Mouse (Mus musculus): ENCODE measurements around the gene Sac3d1. TPM values are rescaled to one million over a fixed set of nuclear protein-coding genes. Genes with fewer than 3 reads are reported as not detected.

Gene Sac3d1
- total and polyA plus RNA-seq, 3 experiments = 44.4 to 49.3 TPM; not detected in 1

DNA sequence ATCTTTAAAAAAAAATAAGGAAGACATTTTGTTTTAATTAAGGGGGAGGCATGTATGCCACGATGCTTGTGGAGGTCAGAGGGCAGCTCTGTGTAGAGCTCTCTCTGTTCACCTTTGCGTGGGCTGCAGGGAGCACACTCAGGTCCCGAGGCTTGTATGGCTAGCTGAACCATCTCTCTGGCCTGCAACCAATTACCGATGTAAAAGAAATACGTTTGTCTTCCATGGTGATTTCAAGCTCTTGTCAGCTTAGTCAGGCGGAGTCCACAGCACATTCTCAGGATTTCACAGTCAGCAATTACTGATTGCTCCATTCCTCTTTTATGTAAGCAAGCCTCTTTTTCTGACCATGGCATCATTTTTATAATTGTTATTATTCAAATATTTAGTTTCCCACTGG, 17.3 kb downstream of the Sac3d1 start:
- no peak for DNase-seq (ENCODE audit: low read depth, low spot score)
- H3K79me2 ChIP-seq (ENCODE audit: control insufficient read depth, insufficient read depth, low read length, poor library complexity) = no peaks in the 10 kb centered on the region
- no peaks in the 10 kb centered on the region for H3K27me3 ChIP-seq (ENCODE audit: control insufficient read depth in 1 of 2, insufficient read depth in 2 of 2, low read length in 2 of 2)
- no peak overlapping the region for H3K9ac ChIP-seq (ENCODE audit: control insufficient read depth, low read depth, low read length, poor library complexity, severe bottlenecking)
- peaks cover 28 to 43% of the 10 kb centered on the region in 2 experiments for H3K4me1 ChIP-seq (ENCODE audit: control insufficient read depth in 1 of 2, insufficient read depth in 2 of 2, low read length in 2 of 2)
- no peaks in the 10 kb centered on the region for H3K9me3 ChIP-seq (replicated peaks; ENCODE audit: insufficient read depth, low read length)
- no peak overlapping the region for H3K27ac ChIP-seq (ENCODE audit: control insufficient read depth, low read depth, low read length)
- H3K4me3 ChIP-seq (ENCODE audit: control insufficient read depth in 1 of 2, insufficient read depth in 1 of 2, low read depth in 2 of 2, low read length in 2 of 2) = no peak overlapping the region
- TF ChIP-seq NRF1 (IDR thresholded peaks at IDR 0.05; ENCODE audit: insufficient read depth, low read depth, low read length, poor library complexity, severe bottlenecking) = no peak
- no peak for TF ChIP-seq ELF1 (IDR thresholded peaks at IDR 0.05; ENCODE audit: low read depth, low read length)
- TF ChIP-seq GATA1 (IDR thresholded peaks at IDR 0.05; ENCODE audit: low read depth, low read length) = no peak
- no peak for TF ChIP-seq ZC3H11A (IDR thresholded peaks at IDR 0.05; ENCODE audit: low read depth, low read length)
- TF ChIP-seq MAX (IDR thresholded peaks at IDR 0.05; ENCODE audit: low read length) = no peak
- no peak for TF ChIP-seq CHD1 (IDR thresholded peaks at IDR 0.05; ENCODE audit: low read depth, low read length)
- no peak for TF ChIP-seq TAL1 (IDR thresholded peaks at IDR 0.05; ENCODE audit: low read length)
- H3K36me3 ChIP-seq (ENCODE audit: control insufficient read depth in 1 of 2, insufficient read depth in 2 of 2, low read length in 2 of 2) = peaks cover 0 to 39% of the 10 kb centered on the region in 2 experiments; a peak in 2 of 4 replicates

DNA sequence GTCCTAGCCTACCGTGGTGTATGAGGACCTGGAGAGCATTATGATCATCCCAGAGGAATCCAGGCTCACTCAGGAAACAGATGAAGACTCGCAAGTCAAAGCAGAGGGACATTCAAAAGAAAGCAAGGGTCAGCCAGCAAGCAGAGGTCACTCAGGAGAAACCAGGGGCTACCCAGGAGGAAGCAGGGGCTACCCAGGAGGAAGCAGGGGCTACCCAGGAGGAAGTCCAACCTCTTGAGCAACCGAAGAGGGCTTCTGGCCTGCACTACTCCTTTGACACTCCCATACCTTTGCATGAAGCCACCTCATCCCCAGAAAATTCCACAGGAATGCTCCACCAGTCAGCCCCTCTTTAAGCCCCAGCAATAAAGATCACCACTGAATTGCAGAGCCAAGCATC, 20.6 kb downstream of the Sac3d1 start:
- Histone ChIP-seq H3K27ac (ENCODE audit: control insufficient read depth, low read depth, low read length) (no peak overlapping the region), H3K9ac (ENCODE audit: control insufficient read depth, low read depth, low read length, poor library complexity, severe bottlenecking) (no peak overlapping the region), H3K79me2 (ENCODE audit: control insufficient read depth, insufficient read depth, low read length, poor library complexity) (no peaks in the 10 kb centered on the region), H3K4me3 (ENCODE audit: control insufficient read depth in 1 of 2, insufficient read depth in 1 of 2, low read depth in 2 of 2, low read length in 2 of 2) (no peak overlapping the region), H3K9me3 (replicated peaks; ENCODE audit: insufficient read depth, low read length) (no peaks in the 10 kb centered on the region), H3K27me3 (ENCODE audit: control insufficient read depth in 1 of 2, insufficient read depth in 2 of 2, low read length in 2 of 2) (no peaks in the 10 kb centered on the region), H3K4me1 (ENCODE audit: control insufficient read depth in 1 of 2, insufficient read depth in 2 of 2, low read length in 2 of 2) (peaks cover 10 to 21% of the 10 kb centered on the region in 2 experiments), H3K36me3 (ENCODE audit: control insufficient read depth in 1 of 2, insufficient read depth in 2 of 2, low read length in 2 of 2) (peaks cover 2 to 16% of the 10 kb centered on the region in 2 experiments; a peak in 3 of 4 replicates)
- no peak for DNase-seq (ENCODE audit: low read depth, low spot score)
- TF ChIP-seq POLR2AphosphoS5 (IDR thresholded peaks at IDR 0.05; ENCODE audit: borderline replicate concordance, low read depth, low read length) (no peak), MAX (IDR thresholded peaks at IDR 0.05; ENCODE audit: low read length) (no peak), GABPA (IDR thresholded peaks at IDR 0.05; ENCODE audit: low read depth, low read length) (no peak), MEF2A (IDR thresholded peaks at IDR 0.05; ENCODE audit: extremely low read depth, insufficient replicate concordance, low read depth, low read length, poor library complexity, severe bottlenecking) (no peak), BHLHE40 (IDR thresholded peaks at IDR 0.05; ENCODE audit: borderline replicate concordance, low read depth, low read length) (no peak)

DNA sequence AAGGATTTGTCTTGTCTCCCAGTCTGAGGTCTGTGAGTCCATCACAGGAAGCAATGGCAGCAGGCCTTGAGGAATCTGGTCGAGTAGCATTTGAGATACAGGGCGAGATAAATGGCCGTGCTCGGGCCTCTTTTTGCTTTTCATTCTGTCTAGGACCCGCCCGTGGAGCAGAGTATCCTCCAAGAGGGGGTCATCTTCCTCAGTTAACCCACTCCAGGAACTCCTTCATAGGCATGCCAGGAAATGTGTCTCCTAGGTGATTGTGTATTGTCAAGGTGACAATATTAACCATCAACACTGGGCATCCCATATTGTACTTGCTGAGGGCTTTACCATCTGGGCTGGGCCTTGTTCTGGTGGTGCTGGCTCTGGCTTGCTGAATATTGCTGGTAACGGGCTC, 24.3 kb downstream of the Sac3d1 start, which contains the start of gene AC131692.1:
Gene AC131692.1 (plus strand): TSS at position 301 of the 400 bp plus-strand sequence.
- Histone ChIP-seq H3K27me3 (ENCODE audit: control insufficient read depth in 1 of 2, insufficient read depth in 2 of 2, low read length in 2 of 2) (no peaks in the 10 kb centered on the region), H3K9ac (ENCODE audit: control insufficient read depth, low read depth, low read length, poor library complexity, severe bottlenecking) (no peak within 1 kb of the TSS), H3K4me3 (ENCODE audit: control insufficient read depth in 1 of 2, insufficient read depth in 1 of 2, low read depth in 2 of 2, low read length in 2 of 2) (no peak within 1 kb of the TSS), H3K36me3 (ENCODE audit: control insufficient read depth in 1 of 2, insufficient read depth in 2 of 2, low read length in 2 of 2) (peaks cover 0 to 15% of the 10 kb centered on the region in 2 experiments; a peak in 2 of 4 replicates), H3K79me2 (ENCODE audit: control insufficient read depth, insufficient read depth, low read length, poor library complexity) (peaks cover 1% of the 10 kb centered on the region; the same call in 1 of the 2 replicates), H3K27ac (ENCODE audit: control insufficient read depth, low read depth, low read length) (no peak within 1 kb of the TSS), H3K9me3 (replicated peaks; ENCODE audit: insufficient read depth, low read length) (no peaks in the 10 kb centered on the region), H3K4me1 (ENCODE audit: control insufficient read depth in 1 of 2, insufficient read depth in 2 of 2, low read length in 2 of 2) (no peaks in the 10 kb centered on the region)
- TF ChIP-seq MAX (IDR thresholded peaks at IDR 0.05; ENCODE audit: low read length) (no peak), MYB (IDR thresholded peaks at IDR 0.05; ENCODE audit: low read depth, low read length) (no peak), ZC3H11A (IDR thresholded peaks at IDR 0.05; ENCODE audit: low read depth, low read length) (no peak), MYC (IDR thresholded peaks at IDR 0.05; ENCODE audit: low read depth, low read length) (no peak), RCOR1 (IDR thresholded peaks at IDR 0.05; ENCODE audit: low read depth, low read length) (no peak), TAL1 (IDR thresholded peaks at IDR 0.05; ENCODE audit: low read length) (no peak), UBTF (IDR thresholded peaks at IDR 0.05; ENCODE audit: borderline replicate concordance, insufficient read depth, low read depth, low read length) (no peak), RAD21 (IDR thresholded peaks at IDR 0.05; ENCODE audit: low read depth, low read length) (no peak), SIN3A (IDR thresholded peaks at IDR 0.05; ENCODE audit: low read length) (no peak), MAZ (IDR thresholded peaks at IDR 0.05; ENCODE audit: low read depth, low read length) (no peak), ETS1 (IDR thresholded peaks at IDR 0.05; ENCODE audit: low read depth, low read length) (no peak)
- DNase-seq (ENCODE audit: low read depth, low spot score) = no peak

Data from MEL (cell line).